Mouse (Mus musculus): ENCODE results near the gene Lrfn3. TPM values are rescaled to one million over a fixed set of nuclear protein-coding genes. Genes with fewer than 3 reads are reported as not detected.

The Lrfn3 gene
- total RNA-seq, 1 experiment: 2.6 TPM

DNA sequence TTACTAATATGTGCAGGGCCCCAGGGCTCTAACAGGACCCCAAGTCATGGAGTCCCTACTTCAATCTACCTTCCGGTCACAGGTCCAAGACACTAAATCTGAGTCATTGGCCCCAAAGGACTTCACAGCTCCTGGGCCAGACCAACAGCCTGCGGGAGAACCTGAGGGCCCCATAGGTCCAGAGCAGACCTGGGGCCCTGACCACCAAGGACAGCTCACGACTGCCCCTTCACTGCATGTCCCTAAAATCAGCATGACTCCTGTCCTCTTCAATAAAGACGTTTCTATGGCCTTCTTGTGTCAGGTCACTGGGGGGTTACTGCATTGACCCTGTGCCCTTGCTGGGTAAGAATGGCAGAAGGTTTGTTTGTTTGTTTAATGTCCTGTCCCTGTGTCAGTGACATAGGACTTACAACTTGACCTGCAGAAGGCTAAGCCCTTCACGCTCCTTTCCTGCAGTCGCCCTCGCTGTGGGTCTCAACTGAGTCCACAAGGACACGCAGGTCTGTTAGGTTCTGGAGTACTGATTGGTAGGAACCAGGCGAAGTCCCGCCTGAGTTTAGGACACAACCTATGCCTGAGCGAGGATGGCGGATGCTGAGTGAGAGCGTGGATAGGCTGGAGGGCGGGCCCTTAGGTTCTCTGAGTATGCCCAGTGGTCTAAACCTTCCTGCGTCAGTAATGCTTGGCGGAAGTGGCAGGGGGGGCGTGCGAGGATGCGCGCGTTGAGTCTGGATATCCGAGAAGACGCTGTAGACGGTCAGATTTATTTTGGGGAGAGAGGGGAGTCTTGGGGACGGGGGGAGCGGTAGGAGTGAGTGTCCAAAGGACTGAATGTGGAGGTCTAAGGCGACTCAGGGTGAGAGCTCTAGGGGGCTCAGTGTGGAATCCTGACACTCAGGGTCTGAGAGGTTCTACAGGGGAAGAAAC is 54.2 kb downstream of the Lrfn3 start, which contains the start of gene Alkbh6:
TSS of gene Alkbh6 (plus strand) at position 642 of the 930 bp plus-strand sequence.
- peak within 1 kb of the TSS; percentile 58 for H3K9ac ChIP-seq (ENCODE audit: insufficient read depth, low read depth, low read length, poor library complexity, severe bottlenecking)
- no peaks in the 10 kb centered on the region for H3K9me3 ChIP-seq (ENCODE audit: control insufficient read depth, insufficient read depth, low read depth, low read length)
- H3K36me3 ChIP-seq (ENCODE audit: control insufficient read depth, insufficient read depth, low read length, poor library complexity, severe bottlenecking): peaks cover 2% of the 10 kb centered on the region; the same call in 1 of the 2 replicates
- peak; percentile 92 for DNase-seq (ENCODE audit: low read depth, low spot score)
- H3K4me3 ChIP-seq (ENCODE audit: insufficient read depth in 1 of 2, low read depth in 1 of 2, low read length in 2 of 2, poor library complexity in 1 of 2, severe bottlenecking in 1 of 2): peak within 1 kb of the TSS; percentile 69 to 91
- peaks cover 8 to 9% of the 10 kb centered on the region in 2 experiments; a peak in 3 of 4 replicates for H3K4me1 ChIP-seq (ENCODE audit: control insufficient read depth in 2 of 2, insufficient read depth in 2 of 2, low read length in 2 of 2, poor library complexity in 1 of 2)
- in situ Hi-C loops (cut with MboI; ENCODE audit: low sequenced_read_pairs in 2 of 2, unreplicated experiment in 2 of 2): no loop called here
- H3K27ac ChIP-seq (ENCODE audit: insufficient read depth, low read depth, low read length, poor library complexity, severe bottlenecking): no peak within 1 kb of the TSS
- TF ChIP-seq HCFC1 (IDR thresholded peaks at IDR 0.05; ENCODE audit: borderline replicate concordance, insufficient read depth, low read length) (no peak), MAFK (IDR thresholded peaks at IDR 0.05; ENCODE audit: insufficient read depth, low read depth, low read length) (no peak), ZC3H11A (IDR thresholded peaks at IDR 0.05; ENCODE audit: borderline replicate concordance, low read depth, low read length) (no peak), CHD2 (IDR thresholded peaks at IDR 0.05; ENCODE audit: low read depth, low read length) (no peak; the same call in 1 of the 2 replicates), ZNF384 (IDR thresholded peaks at IDR 0.05; ENCODE audit: low read depth, low read length) (no peak)

DNA sequence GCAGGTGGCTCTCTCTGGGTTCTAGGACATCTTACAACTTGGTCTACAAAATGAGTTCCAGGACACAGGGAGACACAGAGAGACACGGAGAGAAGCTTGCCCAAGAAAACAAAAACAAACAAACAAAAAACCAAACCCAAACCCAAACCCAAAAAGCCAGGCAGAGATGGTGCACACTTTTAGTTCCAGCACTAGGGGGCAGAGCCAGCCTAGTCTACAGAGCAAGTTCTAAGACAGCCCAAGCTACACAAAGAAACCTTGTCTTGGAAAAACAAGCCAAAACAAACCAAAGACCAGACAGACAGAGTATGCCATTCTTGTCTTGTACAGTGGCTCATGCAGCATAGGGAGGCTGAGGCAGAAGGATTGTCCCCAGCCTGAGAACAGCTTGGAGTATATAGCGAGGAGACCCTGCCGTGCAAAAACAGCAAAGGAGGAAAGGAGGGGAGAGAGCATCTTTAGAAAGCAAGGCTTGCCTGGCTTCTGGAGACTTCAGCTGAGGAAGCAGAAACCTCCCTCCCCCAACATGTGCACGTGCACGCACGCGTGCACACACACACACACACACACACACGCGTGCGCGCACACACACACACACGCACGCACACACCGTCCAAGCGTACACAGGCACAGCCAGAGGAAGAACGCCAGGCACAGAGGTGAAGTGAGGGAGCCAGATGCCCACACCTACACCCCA is 56.3 kb downstream of the Lrfn3 start:
- peaks cover 6% of the 10 kb centered on the region; the same call in 1 of the 2 replicates for H3K36me3 ChIP-seq (ENCODE audit: control insufficient read depth, insufficient read depth, low read length, poor library complexity, severe bottlenecking)
- H3K4me1 ChIP-seq (ENCODE audit: control insufficient read depth in 2 of 2, insufficient read depth in 2 of 2, low read length in 2 of 2, poor library complexity in 1 of 2): peaks cover 8 to 9% of the 10 kb centered on the region in 2 experiments; a peak in 3 of 4 replicates
- H3K9ac ChIP-seq (ENCODE audit: insufficient read depth, low read depth, low read length, poor library complexity, severe bottlenecking): no peak overlapping the region
- H3K9me3 ChIP-seq (ENCODE audit: control insufficient read depth, insufficient read depth, low read depth, low read length): no peaks in the 10 kb centered on the region
- in situ Hi-C loops (cut with MboI; ENCODE audit: low sequenced_read_pairs in 2 of 2, unreplicated experiment in 2 of 2): no loop called here
- TF ChIP-seq HCFC1 (IDR thresholded peaks at IDR 0.05; ENCODE audit: borderline replicate concordance, insufficient read depth, low read length): no peak
- TF ChIP-seq ZNF384 (IDR thresholded peaks at IDR 0.05; ENCODE audit: low read depth, low read length): no peak
- no peak for TF ChIP-seq CHD2 (IDR thresholded peaks at IDR 0.05; ENCODE audit: low read depth, low read length)
- TF ChIP-seq ZC3H11A (IDR thresholded peaks at IDR 0.05; ENCODE audit: borderline replicate concordance, low read depth, low read length): no peak
- no peak for TF ChIP-seq MAFK (IDR thresholded peaks at IDR 0.05; ENCODE audit: insufficient read depth, low read depth, low read length)
- no peak overlapping the region for H3K4me3 ChIP-seq (ENCODE audit: insufficient read depth in 1 of 2, low read depth in 1 of 2, low read length in 2 of 2, poor library complexity in 1 of 2, severe bottlenecking in 1 of 2)
- no peak overlapping the region for H3K27ac ChIP-seq (ENCODE audit: insufficient read depth, low read depth, low read length, poor library complexity, severe bottlenecking)
- no peak for DNase-seq (ENCODE audit: low read depth, low spot score)

Other genes with a start within 250 kb of the Lrfn3 start
- gene Zfp382, start 240.8 kb downstream of the Lrfn3 start, total RNA-seq (2012; rRNA removed): 5.3 and 5.7 TPM in 2 replicates
- 35.0 and 37.9 TPM in 2 replicates for gene Zfp146, start 193.0 kb downstream of the Lrfn3 start, total RNA-seq (2012; rRNA removed)
- gene Cox7a1, start 178.6 kb downstream of the Lrfn3 start, total RNA-seq (2012; rRNA removed): 54.8 and 57.8 TPM in 2 replicates
- 160 and 164 TPM in 2 replicates for gene Capns1, start 164.0 kb downstream of the Lrfn3 start, total RNA-seq (2012; rRNA removed)
- 209 and 309 TPM in 2 replicates for gene Polr2i, start 130.8 kb downstream of the Lrfn3 start, total RNA-seq (2012; rRNA removed)
- 158 and 173 TPM in 2 replicates for gene Tbcb, start 130.5 kb downstream of the Lrfn3 start, total RNA-seq (2012; rRNA removed)
- gene Ovol3, start 127.0 kb downstream of the Lrfn3 start, total RNA-seq (2012; rRNA removed): not detected in 2 replicates
- 1.2 and 2.7 TPM in 2 replicates for gene Thap8, start 82.7 kb downstream of the Lrfn3 start, total RNA-seq (2012; rRNA removed)
- 21.6 and 30.5 TPM in 2 replicates for gene Wdr62, start 82.4 kb downstream of the Lrfn3 start, total RNA-seq (2012; rRNA removed)
- gene Clip3, start 71.0 kb downstream of the Lrfn3 start, total RNA-seq (2012; rRNA removed): 4.4 and 5.4 TPM in 2 replicates
- gene Alkbh6, start 54.1 kb downstream of the Lrfn3 start, total RNA-seq (2012; rRNA removed): 24.5 and 37.8 TPM in 2 replicates
- 14.5 and 25.5 TPM in 2 replicates for gene Syne4, start 48.0 kb downstream of the Lrfn3 start, total RNA-seq (2012; rRNA removed)
- gene E130208F15Rik, start 41.0 kb downstream of the Lrfn3 start, total RNA-seq (2012; rRNA removed): 1.9 and 3.3 TPM in 2 replicates
- 6.6 and 8.5 TPM in 2 replicates for gene Sdhaf1, start 38.9 kb downstream of the Lrfn3 start, total RNA-seq (2012; rRNA removed)
- gene Tyrobp, start 51.0 kb upstream of the Lrfn3 start, total RNA-seq (2012; rRNA removed): not detected in 2 replicates
- not detected in 2 replicates for gene Hcst, start 57.1 kb upstream of the Lrfn3 start, total RNA-seq (2012; rRNA removed)
- 4.2 and 8.2 TPM in 2 replicates for gene Nfkbid, start 59.0 kb upstream of the Lrfn3 start, total RNA-seq (2012; rRNA removed)
- 36.9 and 63.7 TPM in 2 replicates for gene Aplp1, start 82.8 kb upstream of the Lrfn3 start, total RNA-seq (2012; rRNA removed)
- 10.7 and 29.8 TPM in 2 replicates for gene Kirrel2, start 94.9 kb upstream of the Lrfn3 start, total RNA-seq (2012; rRNA removed)
- gene Nphs1, start 95.5 kb upstream of the Lrfn3 start, total RNA-seq (2012; rRNA removed): 45.7 and 72.5 TPM in 2 replicates
- 0.80 and 0.90 TPM in 2 replicates for gene Prodh2, start 130.8 kb upstream of the Lrfn3 start, total RNA-seq (2012; rRNA removed)
- gene Arhgap33, start 172.3 kb upstream of the Lrfn3 start, total RNA-seq (2012; rRNA removed): 1.0 and 1.4 TPM in 2 replicates
- gene Hspb6, start 189.4 kb upstream of the Lrfn3 start, total RNA-seq (2012; rRNA removed): 1.6 and 4.1 TPM in 2 replicates
- gene Proser3, start 189.5 kb upstream of the Lrfn3 start, total RNA-seq (2012; rRNA removed): 6.8 and 10.8 TPM in 2 replicates
- gene Lin37, start 197.1 kb upstream of the Lrfn3 start, total RNA-seq (2012; rRNA removed): 12.4 and 15.8 TPM in 2 replicates
- 56.9 and 65.8 TPM in 2 replicates for gene U2af1l4, start 200.5 kb upstream of the Lrfn3 start, total RNA-seq (2012; rRNA removed)
- 4.1 and 6.8 TPM in 2 replicates for gene Gm49396, start 200.6 kb upstream of the Lrfn3 start, total RNA-seq (2012; rRNA removed)
- gene Psenen, start 200.9 kb upstream of the Lrfn3 start, total RNA-seq (2012; rRNA removed): 64.9 and 65.3 TPM in 2 replicates
- gene Igflr1, start 202.7 kb upstream of the Lrfn3 start, total RNA-seq (2012; rRNA removed): 1.3 and 3.3 TPM in 2 replicates
- 73.7 and 98.6 TPM in 2 replicates for gene Kmt2b, start 226.0 kb upstream of the Lrfn3 start, total RNA-seq (2012; rRNA removed)
- gene Zbtb32, start 236.1 kb upstream of the Lrfn3 start, total RNA-seq (2012; rRNA removed): 20.8 and 24.6 TPM in 2 replicates

Measured in ES-E14 (cell line).